Mouse (Mus musculus) G1E (cell line): ENCODE measurements around the gene Mgrn1. TPM values are rescaled to one million over a fixed set of nuclear protein-coding genes. Genes with fewer than 3 reads are reported as not detected.

Source experiments
- ATAC-seq: 2 replicates; pipeline ENCODE4 v1.8.0; 2016; ENCODE audit warnings: mild to moderate bottlenecking; ENCODE audit not compliant: insufficient number of reproducible peaks, poor library complexity, low FRiP score, severe bottlenecking; ENCODE audit errors: extremely low read depth
- DNase-seq: peaks from one replicate; pipeline ENCODE4 v3.0.0; 2012; ENCODE audit warnings: low spot score
- H3K27me3 ChIP-seq: 2 replicates; pipeline ENCODE4 v1.6.1; 2012; ENCODE audit warnings: mild to moderate bottlenecking, low read length, inconsistent platforms; ENCODE audit not compliant: insufficient read depth
- H3K36me3 ChIP-seq: replicated peaks from 2 replicates; pipeline ENCODE3; 2012; ENCODE audit warnings: mild to moderate bottlenecking, inconsistent platforms
- H3K4me1 ChIP-seq: 2 replicates; pipeline ENCODE4 v1.6.1; 2012; ENCODE audit warnings: low read depth, low read length, inconsistent platforms, mixed read lengths; ENCODE audit not compliant: insufficient read depth
- H3K4me3 ChIP-seq: 2 replicates; pipeline ENCODE4 v1.5.1; 2012; ENCODE audit warnings: low read depth, mild to moderate bottlenecking, inconsistent platforms, low read length, moderate library complexity, mixed read lengths
- H3K9me3 ChIP-seq: replicated peaks from 2 replicates; pipeline ENCODE4 v1.6.1; 2012; ENCODE audit warnings: inconsistent platforms
- CTCF ChIP-seq: IDR thresholded peaks from 2 replicates; pipeline ENCODE4 v1.5.1; 2012; ENCODE audit warnings: low read depth, low read length, inconsistent platforms, mixed read lengths
- GATA1 ChIP-seq: IDR thresholded peaks from 2 replicates; pipeline ENCODE4 v1.6.1; 2012; ENCODE audit warnings: borderline replicate concordance, low read length, inconsistent platforms, mixed read lengths
- GATA2 ChIP-seq: IDR thresholded peaks from 2 replicates; pipeline ENCODE4 v1.6.1; 2012; ENCODE audit warnings: low read depth, low read length, inconsistent platforms, borderline replicate concordance
- POLR2AphosphoS5 ChIP-seq: IDR thresholded peaks from 2 replicates; pipeline ENCODE4 v1.6.1; 2012; ENCODE audit warnings: low read depth, low read length, inconsistent platforms; ENCODE audit not compliant: insufficient replicate concordance
- TAL1 ChIP-seq: conservative IDR thresholded peaks from 2 replicates; pipeline ENCODE4 v1.6.1; 2012; ENCODE audit warnings: low read depth, low read length, inconsistent platforms, mixed read lengths
- polyA plus RNA-seq: library from polyadenylated mRNA; stranded (reverse); fragments of >175 nt; gene quantifications from 2 replicates; pipeline ENCODE4 v1.2.3, GENCODE M21; 2012
- total RNA-seq, 2 experiments: library from RNA; stranded (forward) in 1 of 2; stranded (reverse) in 1 of 2; fragments of 200-1000 nt in 1 of 2; fragments of >200 nt in 1 of 2; fragmentation: Nextera tagmentation in 1 of 2; gene quantifications; 2 replicates each; pipeline ENCODE4 v1.2.3; 2014 to 2017

Gene Mgrn1
- total and polyA plus RNA-seq, 3 experiments, result 16.1 to 32.1 (median 22.5) TPM

- Histone ChIP-seq H3K4me3 (peak overlapping the region; percentile 91), H3K9me3 (no peaks in the 10 kb centered on the region), H3K4me1 (peaks cover 42% of the 10 kb centered on the region), H3K36me3 (peaks cover 25% of the 10 kb centered on the region), H3K27me3 (no peaks in the 10 kb centered on the region)
- DNase-seq (no peak), ATAC-seq (no peak)
- TF ChIP-seq CTCF (no peak), POLR2AphosphoS5 (no peak), TAL1 (no peak), GATA2 (no peak), GATA1 (no peak)
Measured at GRCm38 (mm10) chr16:4886690-4887020, 606 bp downstream of the Mgrn1 start.

DNA sequence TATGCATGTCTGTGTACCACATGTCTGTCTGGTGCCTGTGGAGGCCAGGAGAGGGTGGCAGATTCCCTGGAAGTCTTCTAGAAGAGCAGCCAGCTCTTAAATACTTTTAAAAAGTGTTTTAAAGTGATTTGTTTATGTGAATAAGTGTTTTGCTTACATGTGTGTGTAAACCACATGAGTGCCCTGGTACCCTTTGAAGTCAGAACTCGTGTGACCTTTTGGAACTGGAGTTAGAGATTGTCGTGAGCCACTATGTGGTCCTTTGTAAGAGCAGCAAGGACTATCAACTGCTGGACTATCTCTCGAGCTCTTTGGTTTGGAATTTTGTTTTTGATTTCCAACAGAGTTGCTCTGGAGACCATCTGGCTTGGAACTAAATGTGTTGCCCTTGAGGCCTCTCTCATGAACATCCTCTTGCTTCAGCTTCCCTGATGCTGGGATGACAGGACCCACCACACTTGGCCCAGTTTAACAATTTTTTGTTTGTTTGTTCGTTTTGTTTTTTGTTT lies 4.2 kb downstream of the Mgrn1 start:
- DNase-seq (no peak), ATAC-seq (no peak)
- H3K9me3 ChIP-seq, result no peaks in the 10 kb centered on the region
- H3K36me3 ChIP-seq, result peaks cover 42% of the 10 kb centered on the region
- H3K4me1 ChIP-seq, result peaks cover 31% of the 10 kb centered on the region
- H3K27me3 ChIP-seq, result no peaks in the 10 kb centered on the region
- H3K4me3 ChIP-seq, result no peak overlapping the region
- TF ChIP-seq GATA2, result no peak
- no peak for TF ChIP-seq GATA1
- TF ChIP-seq POLR2AphosphoS5, result no peak
- no peak for TF ChIP-seq CTCF
- no peak for TF ChIP-seq TAL1

DNA sequence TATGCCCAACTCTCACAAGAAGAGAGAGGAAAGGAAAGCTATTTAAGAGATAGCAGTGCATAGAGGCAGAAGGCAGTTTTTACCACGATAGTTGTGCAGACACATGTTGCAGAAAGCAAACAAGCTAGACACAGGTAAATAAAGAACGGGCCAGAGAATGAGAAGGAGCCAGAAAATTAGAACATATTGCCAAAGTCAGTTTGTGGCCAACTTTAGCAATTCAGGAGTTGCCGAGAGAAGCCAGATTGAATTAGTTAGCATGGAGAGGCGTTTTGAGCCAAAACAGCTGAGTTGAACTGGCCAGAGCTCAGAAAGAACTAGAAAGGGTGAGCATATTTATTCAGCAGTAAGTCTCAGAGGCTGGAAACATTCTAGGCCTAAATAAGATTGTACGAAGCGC lies 6.1 kb downstream of the Mgrn1 start:
- no peaks in the 10 kb centered on the region for H3K9me3 ChIP-seq
- no peaks in the 10 kb centered on the region for H3K27me3 ChIP-seq
- H3K4me3 ChIP-seq, result no peak overlapping the region
- ATAC-seq (no peak), DNase-seq (no peak)
- TF ChIP-seq GATA1, result no peak
- TF ChIP-seq GATA2, result no peak
- TF ChIP-seq TAL1, result no peak
- TF ChIP-seq CTCF, result no peak
- no peak for TF ChIP-seq POLR2AphosphoS5
- peaks cover 35% of the 10 kb centered on the region for H3K4me1 ChIP-seq
- H3K36me3 ChIP-seq, result peaks cover 43% of the 10 kb centered on the region

DNA sequence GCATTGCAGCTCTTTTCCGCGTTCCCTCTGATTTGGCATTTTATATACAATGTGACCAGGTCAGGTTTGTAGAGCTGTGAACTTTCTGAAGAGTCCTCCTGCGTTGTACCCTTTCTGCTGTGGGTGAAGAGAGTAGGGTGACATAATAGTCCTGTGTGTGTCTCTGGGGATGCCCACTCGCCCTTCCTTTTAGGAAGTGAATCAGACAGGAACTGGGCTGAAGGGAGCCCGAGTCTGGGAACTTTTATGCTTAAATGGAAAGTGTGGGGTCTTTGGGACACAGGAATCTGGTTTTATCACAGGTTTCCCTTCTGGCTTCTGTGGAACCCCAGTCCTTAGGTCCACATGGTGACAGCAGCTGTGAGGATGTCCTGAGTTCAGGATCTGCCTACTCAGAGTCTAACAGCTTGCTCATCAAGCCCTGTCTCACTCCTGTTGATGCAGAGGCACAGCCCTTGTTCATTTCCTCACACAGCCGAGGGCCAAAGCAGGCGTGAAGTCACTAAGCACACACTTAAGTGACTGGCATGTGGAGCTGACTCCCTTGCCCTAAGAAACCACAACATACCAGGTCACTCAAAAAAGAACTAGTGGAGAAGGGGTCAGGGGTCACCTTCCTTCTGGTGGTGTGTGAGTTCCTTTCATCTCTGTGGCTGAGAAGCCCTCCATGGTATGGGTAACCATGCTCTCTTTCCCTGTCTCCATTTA lies 8.3 kb downstream of the Mgrn1 start:
- DNase-seq, result no peak
- Histone ChIP-seq H3K4me3 (no peak overlapping the region), H3K9me3 (no peaks in the 10 kb centered on the region), H3K4me1 (peaks cover 34% of the 10 kb centered on the region), H3K36me3 (peaks cover 45% of the 10 kb centered on the region), H3K27me3 (no peaks in the 10 kb centered on the region)
- ATAC-seq, result no peak
- TF ChIP-seq TAL1 (no peak), GATA2 (no peak), GATA1 (no peak), CTCF (no peak), POLR2AphosphoS5 (no peak)

- peak; percentile 49 for TF ChIP-seq TAL1
- TF ChIP-seq POLR2AphosphoS5, result no peak
- Histone ChIP-seq H3K4me3 (no peak overlapping the region), H3K4me1 (peaks cover 34% of the 10 kb centered on the region), H3K36me3 (peaks cover 32% of the 10 kb centered on the region), H3K27me3 (no peaks in the 10 kb centered on the region), H3K9me3 (no peaks in the 10 kb centered on the region)
- ATAC-seq (peak; percentile 75), DNase-seq (peak; percentile 35)
Measured at GRCm38 (mm10) chr16:4896249-4897027, 10.4 kb downstream of the Mgrn1 start.

DNA sequence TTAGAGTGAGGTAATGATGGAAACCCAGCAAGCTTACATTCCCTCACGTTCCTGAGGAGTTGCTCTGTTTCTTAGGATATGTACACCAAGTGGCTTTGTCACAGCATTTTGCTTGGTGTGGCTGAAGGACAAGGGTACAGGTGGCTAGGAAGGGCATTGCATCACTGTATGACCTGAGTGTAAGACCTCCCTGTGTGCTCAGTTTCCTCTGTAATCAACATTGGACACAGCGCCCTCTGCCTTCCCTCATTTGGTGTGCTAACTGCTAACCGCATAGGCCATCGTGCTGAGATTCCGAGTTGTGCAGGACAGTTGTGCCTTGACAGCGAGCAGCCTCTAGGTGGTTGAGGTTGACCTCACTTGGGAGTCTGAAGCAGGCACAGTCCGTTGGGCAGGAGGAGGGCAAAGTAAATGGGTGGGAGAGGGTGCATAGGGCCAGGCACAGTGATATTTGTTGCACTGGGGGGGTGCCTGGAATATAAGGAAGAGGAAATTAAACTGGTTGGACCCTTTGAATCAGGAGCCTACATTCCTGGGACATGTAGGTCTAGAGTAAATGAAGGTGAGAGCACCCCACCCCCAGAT lies 11.2 kb downstream of the Mgrn1 start:
- DNase-seq (no peak), ATAC-seq (no peak)
- no peak for TF ChIP-seq CTCF
- TF ChIP-seq GATA1, result no peak
- no peak for TF ChIP-seq POLR2AphosphoS5
- no peak for TF ChIP-seq GATA2
- TF ChIP-seq TAL1, result no peak
- Histone ChIP-seq H3K36me3 (peaks cover 29% of the 10 kb centered on the region), H3K9me3 (no peaks in the 10 kb centered on the region), H3K4me3 (no peak overlapping the region), H3K27me3 (no peaks in the 10 kb centered on the region), H3K4me1 (peaks cover 34% of the 10 kb centered on the region)
